Mouse (Mus musculus): ENCODE data around the gene Apip.

- TF ChIP-seq CTCF (IDR thresholded peaks at IDR 0.05; ENCODE audit: low read depth): no peak
- no peak for TF ChIP-seq EP300 (IDR thresholded peaks at IDR 0.05; ENCODE audit: low read depth)
Observed at GRCm38 (mm10) chr2:103051937-103052893, 21.3 kb upstream of the Apip start.
